Mouse (Mus musculus) layer of hippocampus, adult 8-10 months (tissue): ENCODE results near the gene Marveld2. TPM values are rescaled to one million over a fixed set of nuclear protein-coding genes. Genes with fewer than 3 reads are reported as not detected.

Experiments used
- total RNA-seq, 4 experiments: library from RNA; stranded (reverse); gene quantifications; 2 replicates each; pipeline ENCODE4 v1.2.4; 2022

Gene Marveld2
- total RNA-seq, 4 experiments from 2014 or later = 1.5 to 2.3 (median 1.5) TPM

Other genes with a start within 250 kb of the Marveld2 start
- under 1 TPM; 0.21 to 0.47 (median 0.31) TPM for gene Naip1, start 164.1 kb downstream of the Marveld2 start, total RNA-seq
- gene Gtf2h2, start 124.4 kb downstream of the Marveld2 start, total RNA-seq = 10 to 100 TPM; 45.7 to 63.5 (median 57.5) TPM
- 10 to 100 TPM in 3 of 4 experiments, 1 to 10 TPM in 1; 10.0 to 14.1 (median 11.3) TPM for gene Ocln, start 64.3 kb downstream of the Marveld2 start, total RNA-seq
- 10 to 100 TPM; 84.4 to 91.1 (median 87.4) TPM for gene Ak6, start 34.0 kb upstream of the Marveld2 start, total RNA-seq
- 10 to 100 TPM; 15.4 to 18.9 (median 15.7) TPM for gene Rad17, start 34.1 kb upstream of the Marveld2 start, total RNA-seq
- 10 to 100 TPM; 16.1 to 27.4 (median 22.3) TPM for gene Taf9, start 34.6 kb upstream of the Marveld2 start, total RNA-seq
- under 1 TPM in 3 of 4 experiments, not detected in 1; 0.12 to 0.38 (median 0.18) TPM for gene Ccdc125, start 52.7 kb upstream of the Marveld2 start, total RNA-seq
- gene Cdk7, start 114.0 kb upstream of the Marveld2 start, total RNA-seq = 10 to 100 TPM; 38.7 to 47.0 (median 42.0) TPM
- 10 to 100 TPM; 48.1 to 57.2 (median 53.7) TPM for gene Mrps36, start 127.7 kb upstream of the Marveld2 start, total RNA-seq
- gene Cenph, start 158.9 kb upstream of the Marveld2 start, total RNA-seq = under 1 TPM in 3 of 4 experiments, not detected in 1; 0.33 to 0.90 (median 0.43) TPM
- 1 to 10 TPM in 1 of 4 experiments, under 1 TPM in 3; 0.34 to 1.2 (median 0.40) TPM for gene Ccnb1, start 169.6 kb upstream of the Marveld2 start, total RNA-seq
- 10 to 100 TPM; 35.5 to 39.0 (median 37.7) TPM for gene Slc30a5, start 216.5 kb upstream of the Marveld2 start, total RNA-seq